Mouse (Mus musculus): ENCODE data around the gene Abcg4. TPM values are rescaled to one million over a fixed set of nuclear protein-coding genes. Genes with fewer than 3 reads are reported as not detected.

Gene Abcg4
- polyA plus RNA-seq, 1 experiment: 2.0 TPM

DNA sequence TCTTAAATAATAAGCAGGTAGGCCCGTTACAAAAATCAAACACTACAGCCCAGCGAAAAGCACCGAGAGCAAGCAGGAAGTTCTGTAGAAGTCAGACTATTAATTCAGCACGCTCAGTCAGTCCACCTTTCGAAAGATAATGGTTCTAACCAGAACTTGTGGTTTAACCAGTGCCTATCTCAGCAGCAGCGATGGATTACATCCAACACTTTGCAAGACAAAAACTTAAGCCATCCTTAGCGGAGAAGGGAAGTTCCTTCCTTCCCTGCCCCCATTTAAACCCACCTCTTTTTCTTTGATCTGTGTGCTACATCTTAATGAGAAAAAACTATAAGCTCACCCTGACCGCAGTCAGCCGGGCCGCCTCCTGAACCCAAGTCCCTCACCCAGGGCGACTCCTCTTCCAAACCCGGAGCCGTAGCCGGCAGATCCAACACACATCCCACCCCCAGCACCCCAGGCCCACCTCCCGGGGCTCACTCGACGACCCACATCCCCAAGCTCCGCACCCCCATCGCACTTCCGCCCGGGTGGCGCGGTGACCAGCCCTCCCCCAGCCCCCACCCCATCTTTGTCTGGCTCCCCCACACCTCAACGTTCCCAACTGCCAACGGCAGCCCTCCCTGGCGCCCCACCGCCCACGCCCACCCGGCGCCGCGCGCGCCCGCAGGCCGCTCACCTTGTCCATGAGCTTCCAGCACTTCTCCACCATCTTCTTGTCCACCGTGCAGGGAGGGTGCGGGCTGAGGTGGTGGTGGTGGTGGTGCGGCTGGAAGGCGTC lies 55.2 kb downstream of the Abcg4 start:
- Histone ChIP-seq H3K36me3 (ENCODE audit: control insufficient read depth, insufficient read depth, low read length) (no peaks in the 10 kb centered on the region), H3K27ac (ENCODE audit: insufficient read depth, low read depth, low read length) (peak overlapping the region; percentile 83), H3K4me3 (ENCODE audit: low read depth, low read length) (peak overlapping the region; percentile 93), H3K27me3 (ENCODE audit: control insufficient read depth, insufficient read depth, low read length) (no peaks in the 10 kb centered on the region), H3K4me1 (ENCODE audit: control insufficient read depth, insufficient read depth, insufficient read length, low read length) (peaks cover 18% of the 10 kb centered on the region; the same call in 1 of the 2 replicates)
- under 1% methylated on average over 39 of the region's 40 CpGs for WGBS
- TF ChIP-seq CTCF (IDR thresholded peaks at IDR 0.05; ENCODE audit: extremely low read depth, insufficient read length, insufficient replicate concordance, low read depth, low read length) (no peak), POLR2A (IDR thresholded peaks at IDR 0.05; ENCODE audit: low read depth, low read length) (no peak)

DNA sequence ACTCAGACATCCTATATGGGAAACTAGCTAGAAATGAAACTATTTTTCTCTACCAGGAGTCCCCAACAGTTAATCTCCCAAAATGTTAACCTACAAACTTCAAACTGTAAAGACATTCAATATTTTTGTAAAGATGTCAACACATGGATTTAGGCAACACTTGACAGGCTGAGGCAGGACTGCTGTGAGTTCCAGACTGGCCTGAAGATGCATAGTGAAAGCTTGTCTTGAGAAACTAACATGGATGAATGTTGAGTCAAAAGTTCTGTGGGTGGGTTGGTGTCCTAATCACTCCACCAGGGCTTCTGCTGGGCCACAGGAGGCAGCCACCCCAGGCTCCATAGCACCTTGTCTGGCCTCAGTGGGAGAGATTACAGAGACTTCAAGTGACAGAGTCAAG lies 56.8 kb downstream of the Abcg4 start:
- Histone ChIP-seq H3K27ac (ENCODE audit: insufficient read depth, low read depth, low read length) (no peak overlapping the region), H3K4me1 (ENCODE audit: control insufficient read depth, insufficient read depth, insufficient read length, low read length) (peaks cover 19% of the 10 kb centered on the region; the same call in 1 of the 2 replicates), H3K27me3 (ENCODE audit: control insufficient read depth, insufficient read depth, low read length) (no peaks in the 10 kb centered on the region), H3K36me3 (ENCODE audit: control insufficient read depth, insufficient read depth, low read length) (no peaks in the 10 kb centered on the region), H3K4me3 (ENCODE audit: low read depth, low read length) (no peak overlapping the region)
- TF ChIP-seq POLR2A (IDR thresholded peaks at IDR 0.05; ENCODE audit: low read depth, low read length) (no peak), CTCF (IDR thresholded peaks at IDR 0.05; ENCODE audit: extremely low read depth, insufficient read length, insufficient replicate concordance, low read depth, low read length) (no peak)

DNA sequence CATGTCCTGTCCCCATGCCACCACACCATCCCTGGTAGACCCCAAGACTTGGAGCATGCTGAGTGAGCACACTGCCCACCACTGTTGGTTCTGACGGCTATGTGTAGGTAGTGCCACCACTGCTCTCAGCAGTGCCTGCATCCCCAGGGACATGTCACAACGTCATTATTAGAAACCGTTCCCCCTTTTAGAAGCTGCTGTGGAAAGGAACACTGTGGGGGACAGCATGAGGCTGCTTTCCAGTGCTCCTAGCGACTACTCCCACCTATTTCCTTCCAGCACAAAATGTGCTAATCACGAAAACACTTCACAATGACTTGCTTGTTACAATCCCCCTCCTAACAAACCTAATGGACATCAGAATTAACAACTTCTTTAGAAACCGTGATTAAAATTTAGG lies 62.4 kb downstream of the Abcg4 start:
- Histone ChIP-seq H3K27ac (ENCODE audit: insufficient read depth, low read depth, low read length) (no peak overlapping the region), H3K27me3 (ENCODE audit: control insufficient read depth, insufficient read depth, low read length) (no peaks in the 10 kb centered on the region), H3K4me3 (ENCODE audit: low read depth, low read length) (no peak overlapping the region), H3K4me1 (ENCODE audit: control insufficient read depth, insufficient read depth, insufficient read length, low read length) (peaks cover 13% of the 10 kb centered on the region; the same call in 1 of the 2 replicates), H3K36me3 (ENCODE audit: control insufficient read depth, insufficient read depth, low read length) (0 out of 2 replicates have a peak, but pooled peaks cover 1% of the 10 kb centered on the region)
- 32% methylated on average over 6 of the region's 6 CpGs for WGBS
- TF ChIP-seq POLR2A (IDR thresholded peaks at IDR 0.05; ENCODE audit: low read depth, low read length) (no peak), CTCF (IDR thresholded peaks at IDR 0.05; ENCODE audit: extremely low read depth, insufficient read length, insufficient replicate concordance, low read depth, low read length) (no peak)

Other genes with a start within 250 kb of the Abcg4 start
- gene Thy1, start 245.2 kb downstream of the Abcg4 start, polyA plus RNA-seq (2012; rRNA removed): 17.0 and 20.7 TPM in 2 replicates
- 12.0 and 17.7 TPM in 2 replicates for gene Usp2, start 221.6 kb downstream of the Abcg4 start, polyA plus RNA-seq (2012; rRNA removed)
- 0.04 TPM in 2 replicates for gene Mfrp, start 186.9 kb downstream of the Abcg4 start, polyA plus RNA-seq (2012; rRNA removed)
- 6.4 and 7.0 TPM in 2 replicates for gene C1qtnf5, start 181.4 kb downstream of the Abcg4 start, polyA plus RNA-seq (2012; rRNA removed)
- gene Gm49380, start 175.1 kb downstream of the Abcg4 start, polyA plus RNA-seq (2012; rRNA removed): not detected in 2 replicates
- 16.9 and 26.4 TPM in 2 replicates for gene Rnf26, start 175.1 kb downstream of the Abcg4 start, polyA plus RNA-seq (2012; rRNA removed)
- gene Mcam, start 154.1 kb downstream of the Abcg4 start, polyA plus RNA-seq (2012; rRNA removed): 14.2 and 14.3 TPM in 2 replicates
- gene Cbl, start 54.6 kb downstream of the Abcg4 start, polyA plus RNA-seq (2012; rRNA removed): 2.9 and 6.9 TPM in 2 replicates
- gene Ccdc153, start 47.9 kb downstream of the Abcg4 start, polyA plus RNA-seq (2012; rRNA removed): not detected in 2 replicates
- 9.9 and 23.6 TPM in 2 replicates for gene Pdzd3, start 37.1 kb downstream of the Abcg4 start, polyA plus RNA-seq (2012; rRNA removed)
- 3.1 and 7.5 TPM in 2 replicates for gene Nlrx1, start 20.0 kb downstream of the Abcg4 start, polyA plus RNA-seq (2012; rRNA removed)
- 20.6 and 20.8 TPM in 2 replicates for gene Hinfp, start 17.1 kb upstream of the Abcg4 start, polyA plus RNA-seq (2012; rRNA removed)
- 113 and 257 TPM in 2 replicates for gene C2cd2l, start 31.7 kb upstream of the Abcg4 start, polyA plus RNA-seq (2012; rRNA removed)
- 27.7 and 47.4 TPM in 2 replicates for gene Dpagt1, start 37.4 kb upstream of the Abcg4 start, polyA plus RNA-seq (2012; rRNA removed)
- gene H2afx, start 46.1 kb upstream of the Abcg4 start, polyA plus RNA-seq (2012; rRNA removed): 180 and 255 TPM in 2 replicates
- 37.0 and 44.0 TPM in 2 replicates for gene Hmbs, start 55.6 kb upstream of the Abcg4 start, polyA plus RNA-seq (2012; rRNA removed)
- gene Vps11, start 73.1 kb upstream of the Abcg4 start, polyA plus RNA-seq (2012; rRNA removed): 12.4 and 22.3 TPM in 2 replicates
- 34.3 and 38.3 TPM in 2 replicates for gene Hyou1, start 90.9 kb upstream of the Abcg4 start, polyA plus RNA-seq (2012; rRNA removed)
- gene Slc37a4, start 108.2 kb upstream of the Abcg4 start, polyA plus RNA-seq (2012; rRNA removed): 27.1 and 54.9 TPM in 2 replicates
- gene Rps25, start 118.5 kb upstream of the Abcg4 start, polyA plus RNA-seq (2012; rRNA removed): 40.0 and 48.3 TPM in 2 replicates
- 20.0 and 36.5 TPM in 2 replicates for gene Trappc4, start 119.0 kb upstream of the Abcg4 start, polyA plus RNA-seq (2012; rRNA removed)
- gene Ccdc84, start 130.0 kb upstream of the Abcg4 start, polyA plus RNA-seq (2012; rRNA removed): 17.8 and 21.3 TPM in 2 replicates
- gene Foxr1, start 152.5 kb upstream of the Abcg4 start, polyA plus RNA-seq (2012; rRNA removed): not detected in 2 replicates
- 1.4 TPM in 2 replicates for gene Upk2, start 166.4 kb upstream of the Abcg4 start, polyA plus RNA-seq (2012; rRNA removed)
- 21.8 and 28.1 TPM in 2 replicates for gene Bcl9l, start 194.2 kb upstream of the Abcg4 start, polyA plus RNA-seq (2012; rRNA removed)

Data from small intestine, adult 2 months (tissue).